Mouse (Mus musculus) forebrain, embryonic 16.5 days (tissue): Measurements from ENCODE around the gene Aif1l. TPM values are rescaled to one million over a fixed set of nuclear protein-coding genes. Genes with fewer than 3 reads are reported as not detected.
"Not testable (repeated sequence)": the region's sequence is repeated elsewhere in the genome, so short reads cannot be mapped to it uniquely, and the experiment has no call there.

Experiments
- ATAC-seq: fragments of 200-750 bp; cut with Nextera tagmentation; 2 replicates; pipeline ENCODE4 v1.8.0; 2017; ENCODE audit warnings: mild to moderate bottlenecking, moderate library complexity
- H3K27ac ChIP-seq: fragments of 300-500 bp; sonication (generic); 2 replicates; pipeline ENCODE4 v1.5.1; 2014; ENCODE audit warnings: low read length, control low read depth
- H3K27me3 ChIP-seq: fragments of 300-500 bp; sonication (generic); replicated peaks from 2 replicates; pipeline ENCODE4 v1.6.1; 2014; ENCODE audit warnings: low read length; ENCODE audit not compliant: control insufficient read depth, insufficient read depth
- H3K36me3 ChIP-seq: fragments of 300-500 bp; sonication (generic); 2 replicates; pipeline ENCODE4 v1.6.1; 2014; ENCODE audit not compliant: control insufficient read depth, insufficient read depth
- H3K4me1 ChIP-seq: fragments of 300-500 bp; sonication (generic); replicated peaks from 2 replicates; pipeline ENCODE4 v1.6.1; 2014; ENCODE audit warnings: low read length; ENCODE audit not compliant: control insufficient read depth, insufficient read depth
- H3K4me2 ChIP-seq: fragments of 300-500 bp; sonication (generic); 2 replicates; pipeline ENCODE4 v1.6.1; 2014; ENCODE audit warnings: mild to moderate bottlenecking, low read length, control low read depth
- H3K4me3 ChIP-seq: fragments of 300-500 bp; sonication (generic); replicated peaks from 2 replicates; pipeline ENCODE4 v1.5.1; 2014; ENCODE audit warnings: mild to moderate bottlenecking, low read length, control low read depth
- H3K9ac ChIP-seq: fragments of 300-500 bp; sonication (generic); replicated peaks from 2 replicates; pipeline ENCODE4 v1.6.1; 2014; ENCODE audit warnings: low read depth, low read length, control low read depth
- H3K9me3 ChIP-seq: fragments of 300-500 bp; sonication (generic); 2 replicates; pipeline ENCODE4 v1.6.1; 2016; ENCODE audit warnings: low read length; ENCODE audit not compliant: control insufficient read depth
- WGBS: fragments of 180-500 bp; shearing (Covaris S2); extraction: QIAGEN DNeasy Blood & Tissue Kit; methylation state at CpG from one replicate; pipeline ENCODE4 v1.1.7; 2014; 5-methylcytosine and 5-hydroxymethylcytosine counted together
- polyA plus RNA-seq: library from polyadenylated mRNA; unstranded; fragments of >200 nt; fragmentation: Nextera tagmentation; extraction: Ambion mirVana; gene quantifications from 2 replicates; pipeline ENCODE4 v1.2.1, GENCODE M21; 2015

The Aif1l gene
- polyA plus RNA-seq: 42.9 and 45.9 TPM in 2 replicates

GRCm38 (mm10) chr2:31950058-31950871 lies at the start of gene Aif1l:
TSS of gene Aif1l (plus strand) at chr2:31950139.
- Histone ChIP-seq H3K4me3 (peak within 1 kb of the TSS; percentile 88), H3K4me2 (peak within 1 kb of the TSS; percentile 97), H3K9me3 (no peaks in the 10 kb centered on the region), H3K9ac (peak within 1 kb of the TSS; percentile 80), H3K4me1 (peaks cover 29% of the 10 kb centered on the region), H3K36me3 (no peaks in the 10 kb centered on the region), H3K27me3 (no peaks in the 10 kb centered on the region), H3K27ac (no peak within 1 kb of the TSS; the same call in none of the 2 replicates)
- peak; percentile 61 for ATAC-seq
- under 1% methylated on average over 66 of the region's 66 CpGs for WGBS

GRCm38 (mm10) chr2:31900932-31901331 lies 49.0 kb upstream of the Aif1l start:
- H3K4me2 ChIP-seq: no peak overlapping the region
- H3K9me3 ChIP-seq: no peaks in the 10 kb centered on the region
- no peaks in the 10 kb centered on the region for H3K36me3 ChIP-seq
- no peak overlapping the region for H3K4me3 ChIP-seq
- no peak overlapping the region for H3K27ac ChIP-seq
- H3K4me1 ChIP-seq: peaks cover 6% of the 10 kb centered on the region
- no peak overlapping the region for H3K9ac ChIP-seq
- ATAC-seq: no peak
- 74% methylated on average over 4 of the region's 4 CpGs for WGBS
- H3K27me3 ChIP-seq: no peaks in the 10 kb centered on the region

- Histone ChIP-seq H3K9me3 (no peaks in the 10 kb centered on the region), H3K4me1 (peaks cover 6% of the 10 kb centered on the region), H3K9ac (no peak overlapping the region), H3K27me3 (no peaks in the 10 kb centered on the region), H3K4me2 (no peak overlapping the region), H3K4me3 (no peak overlapping the region), H3K36me3 (no peaks in the 10 kb centered on the region), H3K27ac (no peak overlapping the region)
- 72% methylated on average over 4 of the region's 4 CpGs for WGBS
- ATAC-seq: no peak
Observed at GRCm38 (mm10) chr2:31901659-31902362, 48.1 kb upstream of the Aif1l start.

DNA sequence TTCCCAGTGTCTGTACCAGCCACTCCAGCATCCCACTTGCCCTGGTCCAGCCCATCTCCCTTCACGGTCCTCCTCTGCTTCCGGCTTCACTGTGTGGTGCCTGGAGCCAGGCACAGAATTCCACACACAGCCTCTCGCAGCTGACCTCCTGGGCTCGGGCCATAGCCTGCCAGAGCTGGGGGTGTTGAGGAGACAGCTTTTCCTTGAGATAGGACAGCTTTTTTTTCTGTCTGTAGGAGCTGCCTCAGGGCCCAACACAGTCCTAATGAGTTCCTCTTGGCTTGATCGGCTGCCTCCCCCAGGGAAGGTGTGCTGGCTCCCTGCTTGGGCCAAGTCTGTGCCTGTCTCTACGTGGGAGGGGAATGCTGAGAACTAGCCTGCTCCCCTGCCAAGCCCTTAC lies 45.9 kb upstream of the Aif1l start:
- no peak for ATAC-seq

DNA sequence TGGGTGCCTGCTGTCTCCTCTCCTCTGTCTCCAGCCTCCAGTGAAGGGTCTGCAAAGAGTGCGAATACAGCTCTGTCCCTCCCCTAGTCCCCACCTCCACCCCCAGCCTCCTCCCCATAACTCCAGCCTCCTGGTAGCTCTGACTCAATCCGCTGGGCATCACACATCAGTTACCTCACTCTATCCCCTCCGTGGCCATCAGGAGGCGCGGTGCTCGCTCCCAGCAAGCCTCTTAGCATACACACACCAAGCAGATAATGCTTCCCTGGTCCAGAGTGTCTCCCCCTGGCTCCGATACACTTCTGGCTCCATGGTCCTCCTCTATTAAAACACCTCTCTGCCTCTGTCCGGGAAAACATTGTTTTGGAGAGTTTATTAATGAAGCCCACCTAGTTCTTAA lies 45.3 kb upstream of the Aif1l start:
- Histone ChIP-seq H3K4me2 (no peak overlapping the region), H3K27ac (no peak overlapping the region), H3K4me1 (peaks cover 3% of the 10 kb centered on the region), H3K36me3 (no peaks in the 10 kb centered on the region), H3K9me3 (no peaks in the 10 kb centered on the region), H3K27me3 (no peaks in the 10 kb centered on the region), H3K9ac (no peak overlapping the region), H3K4me3 (no peak overlapping the region)
- ATAC-seq: no peak
- 7% methylated on average over 8 of the region's 8 CpGs for WGBS

More for the DNA sequence above, 45.9 kb upstream of the Aif1l start:
- H3K36me3 ChIP-seq: no peaks in the 10 kb centered on the region
- no peak overlapping the region for H3K27ac ChIP-seq
- no peak overlapping the region for H3K4me3 ChIP-seq
- H3K27me3 ChIP-seq: no peaks in the 10 kb centered on the region
- H3K4me1 ChIP-seq: peaks cover 6% of the 10 kb centered on the region
- H3K4me2 ChIP-seq: no peak overlapping the region
- WGBS: 22% methylated on average over 6 of the region's 6 CpGs
- no peak overlapping the region for H3K9ac ChIP-seq
- no peaks in the 10 kb centered on the region for H3K9me3 ChIP-seq

DNA sequence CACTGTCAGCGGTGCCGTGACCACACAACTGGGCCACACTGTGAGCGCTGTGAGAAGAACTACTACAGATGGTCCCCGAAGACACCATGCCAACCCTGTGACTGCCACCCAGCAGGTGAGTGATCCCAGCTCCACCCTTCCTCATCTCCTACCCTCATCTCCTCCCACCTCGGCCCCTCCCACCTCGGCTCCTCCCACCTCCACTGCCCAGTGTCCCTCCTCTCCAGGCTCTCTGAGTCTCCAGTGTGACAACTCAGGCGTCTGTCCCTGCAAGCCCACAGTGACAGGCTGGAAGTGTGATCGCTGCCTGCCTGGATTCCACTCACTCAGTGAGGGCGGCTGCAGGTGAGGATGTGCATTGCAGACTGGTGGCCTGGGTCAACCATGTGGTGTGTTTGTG lies 44.3 kb upstream of the Aif1l start:
- Histone ChIP-seq H3K36me3 (no peaks in the 10 kb centered on the region), H3K27me3 (no peaks in the 10 kb centered on the region), H3K9ac (no peak overlapping the region), H3K27ac (no peak overlapping the region), H3K4me2 (no peak overlapping the region), H3K4me1 (no peaks in the 10 kb centered on the region; the same call in 1 of the 2 replicates), H3K4me3 (no peak overlapping the region), H3K9me3 (no peaks in the 10 kb centered on the region)
- ATAC-seq: no peak
- 48% methylated on average over 9 of the region's 9 CpGs for WGBS

- H3K4me3 ChIP-seq: no peak overlapping the region
- H3K9me3 ChIP-seq: no peaks in the 10 kb centered on the region
- no peak overlapping the region for H3K27ac ChIP-seq
- no peak overlapping the region for H3K9ac ChIP-seq
- no peaks in the 10 kb centered on the region for H3K36me3 ChIP-seq
- no peaks in the 10 kb centered on the region for H3K27me3 ChIP-seq
- ATAC-seq: no peak
- H3K4me1 ChIP-seq: no peaks in the 10 kb centered on the region; the same call in 1 of the 2 replicates
- WGBS: 63% methylated on average over 9 of the region's 9 CpGs
- H3K4me2 ChIP-seq: no peak overlapping the region
Observed at GRCm38 (mm10) chr2:31906407-31906806, 43.5 kb upstream of the Aif1l start.

DNA sequence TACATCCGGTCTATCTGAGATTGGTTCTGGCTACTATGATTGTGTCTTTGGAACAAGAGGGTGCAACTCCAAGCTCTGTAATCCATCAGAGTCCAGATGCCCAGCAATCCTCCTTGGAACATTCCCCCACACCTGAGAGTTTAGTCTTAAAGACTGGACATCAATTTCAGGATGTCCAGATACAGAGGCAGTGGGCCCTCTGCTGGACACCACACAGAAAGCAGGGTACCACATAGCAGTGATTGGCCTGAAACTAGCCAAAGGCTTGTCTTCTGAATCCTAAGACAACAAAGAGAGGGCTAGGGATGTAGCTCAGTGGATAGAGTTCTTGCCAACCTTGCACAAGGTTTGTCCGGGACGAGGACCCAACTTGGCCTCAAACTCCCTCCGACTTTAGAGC lies 37.4 kb upstream of the Aif1l start:
- WGBS: 78% methylated on average over 4 of the region's 4 CpGs
- H3K27ac ChIP-seq: no peak overlapping the region
- no peaks in the 10 kb centered on the region for H3K9me3 ChIP-seq
- no peaks in the 10 kb centered on the region for H3K36me3 ChIP-seq
- H3K4me1 ChIP-seq: no peaks in the 10 kb centered on the region
- no peak for ATAC-seq
- no peaks in the 10 kb centered on the region for H3K27me3 ChIP-seq
- no peak overlapping the region for H3K4me2 ChIP-seq
- no peak overlapping the region for H3K4me3 ChIP-seq
- no peak overlapping the region for H3K9ac ChIP-seq

DNA sequence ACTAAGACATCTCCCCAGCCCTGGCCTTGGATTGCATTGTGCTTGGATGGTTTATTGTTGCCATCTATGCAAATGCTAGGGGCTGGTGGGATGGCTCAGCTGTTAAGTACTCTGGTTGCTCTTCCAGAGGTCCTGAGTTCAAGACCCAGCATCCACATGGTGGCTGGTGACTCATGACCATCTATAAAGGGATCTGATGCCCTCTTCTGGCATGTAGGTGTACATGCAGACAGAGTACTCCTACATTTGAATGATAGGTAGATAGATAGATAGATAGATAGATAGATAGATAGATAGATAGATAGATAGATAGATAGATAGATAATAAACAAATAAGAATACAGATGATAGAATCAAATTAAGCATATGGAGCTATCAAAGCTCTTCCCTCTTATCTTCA lies 35.7 kb upstream of the Aif1l start:
- not testable (repeated sequence) for H3K4me3 ChIP-seq, H3K9me3 ChIP-seq, H3K27ac ChIP-seq, H3K4me1 ChIP-seq, ATAC-seq, H3K4me2 ChIP-seq, H3K9ac ChIP-seq, H3K36me3 ChIP-seq, H3K27me3 ChIP-seq
